Mouse (Mus musculus) CH12.LX (cell line): ENCODE measurements around the gene Kcnc3. TPM values are rescaled to one million over a fixed set of nuclear protein-coding genes. Genes with fewer than 3 reads are reported as not detected.

Source experiments
- DNase-seq: peaks from one replicate; pipeline ENCODE4 v3.0.0-alpha.2; 2013; ENCODE audit errors: extremely low read depth
- H3K27ac ChIP-seq: 2 replicates; pipeline ENCODE4 v1.5.1; 2012; ENCODE audit warnings: low read depth, mild to moderate bottlenecking, control low read depth, moderate library complexity; ENCODE audit not compliant: insufficient read depth
- H3K27me3 ChIP-seq: replicated peaks from 2 replicates; pipeline ENCODE3; 2012; ENCODE audit warnings: inconsistent platforms
- H3K36me3 ChIP-seq, 2 experiments: replicated peaks in 1 of 2; 2 replicates each; pipeline versions ENCODE3 to v1.6.1; 2012; ENCODE audit warnings: inconsistent platforms in 1 of 2, low read length in 1 of 2, mild to moderate bottlenecking in 1 of 2, mixed read lengths in 1 of 2, moderate library complexity in 1 of 2; ENCODE audit not compliant: control insufficient read depth in 1 of 2, insufficient read depth in 1 of 2
- H3K4me1 ChIP-seq, 2 experiments: 2 replicates each; pipeline ENCODE4 v1.6.1; 2012; ENCODE audit warnings: inconsistent platforms in 1 of 2, moderate library complexity in 1 of 2; ENCODE audit not compliant: insufficient read depth in 2 of 2, control insufficient read depth in 1 of 2
- H3K4me2 ChIP-seq: 2 replicates; pipeline ENCODE4 v1.6.1; 2012; ENCODE audit warnings: low read depth, mild to moderate bottlenecking, control low read depth; ENCODE audit not compliant: poor library complexity, insufficient read depth, severe bottlenecking
- H3K4me3 ChIP-seq, 3 experiments: fragments of 150-350 bp in 1 of 3; sonication (generic) in 1 of 3; replicated peaks in 1 of 3; 2 replicates each; pipeline versions ENCODE3 to v1.5.1; 2011 to 2012; ENCODE audit warnings: low read depth in 2 of 3, low read length in 2 of 3, mild to moderate bottlenecking in 2 of 3, moderate library complexity in 2 of 3, control low read depth in 1 of 3, improper control_type of control experiment in 1 of 3, inconsistent platforms in 1 of 3, mixed read lengths in 1 of 3; ENCODE audit not compliant: poor library complexity in 1 of 3
- H3K79me2 ChIP-seq: replicated peaks from 2 replicates; pipeline ENCODE4 v1.6.1; 2012; ENCODE audit warnings: mild to moderate bottlenecking, moderate library complexity; ENCODE audit not compliant: control insufficient read depth, poor library complexity, insufficient read depth, severe bottlenecking; ENCODE audit errors: extremely low read depth
- H3K9ac ChIP-seq: 2 replicates; pipeline ENCODE4 v1.6.1; 2012; ENCODE audit warnings: low read depth, mild to moderate bottlenecking, control low read depth, moderate library complexity; ENCODE audit not compliant: insufficient read depth
- H3K9me3 ChIP-seq: replicated peaks from 2 replicates; pipeline ENCODE3; 2012; ENCODE audit warnings: low read length, inconsistent platforms, mixed read lengths
- BHLHE40 ChIP-seq: IDR thresholded peaks from 2 replicates; pipeline ENCODE4 v1.6.1; 2011; ENCODE audit warnings: mild to moderate bottlenecking, low read depth, low read length, improper control_type of control experiment
- EP300 ChIP-seq: IDR thresholded peaks from 2 replicates; pipeline ENCODE4 v1.6.1; 2011; ENCODE audit warnings: low read length, improper control_type of control experiment
- GABPA ChIP-seq: IDR thresholded peaks from 2 replicates; pipeline ENCODE4 v1.6.1; 2012; ENCODE audit warnings: low read depth, low read length, improper control_type of control experiment, inconsistent platforms; ENCODE audit not compliant: insufficient replicate concordance
- JUN ChIP-seq: IDR thresholded peaks from 2 replicates; pipeline ENCODE4 v1.6.1; 2011; ENCODE audit warnings: low read depth, mild to moderate bottlenecking, low read length, improper control_type of control experiment, moderate library complexity; ENCODE audit not compliant: insufficient read depth
- KAT2A ChIP-seq: IDR thresholded peaks from 2 replicates; pipeline ENCODE4 v1.6.1; 2012; ENCODE audit warnings: low read length, improper control_type of control experiment, inconsistent platforms; ENCODE audit not compliant: insufficient replicate concordance
- MAFK ChIP-seq: IDR thresholded peaks from 2 replicates; pipeline ENCODE4 v1.6.1; 2011; ENCODE audit warnings: low read length, improper control_type of control experiment; ENCODE audit not compliant: insufficient replicate concordance
- MAZ ChIP-seq: IDR thresholded peaks from 2 replicates; pipeline ENCODE4 v1.6.1; 2012; ENCODE audit warnings: low read depth, mild to moderate bottlenecking, inconsistent platforms, low read length, improper control_type of control experiment, moderate library complexity
- NELFE ChIP-seq: IDR thresholded peaks from 2 replicates; pipeline ENCODE4 v1.6.1; 2011; ENCODE audit warnings: low read depth, low read length, improper control_type of control experiment
- NRF1 ChIP-seq: IDR thresholded peaks from 2 replicates; pipeline ENCODE4 v1.6.1; 2014; ENCODE audit warnings: low read depth, mild to moderate bottlenecking, inconsistent platforms, low read length, improper control_type of control experiment, moderate library complexity
- PAX5 ChIP-seq: IDR thresholded peaks from 2 replicates; pipeline ENCODE4 v1.6.1; 2012; ENCODE audit warnings: low read length, inconsistent platforms, mixed read lengths
- POLR2A ChIP-seq: IDR thresholded peaks from 2 replicates; pipeline ENCODE4 v1.6.1; 2011; ENCODE audit warnings: low read depth, mild to moderate bottlenecking, improper control_type of control experiment, low read length
- RCOR1 ChIP-seq: conservative IDR thresholded peaks from 2 replicates; pipeline ENCODE4 v1.6.1; 2012; ENCODE audit warnings: low read depth, mild to moderate bottlenecking, inconsistent platforms, low read length, improper control_type of control experiment
- SMC3 ChIP-seq: IDR thresholded peaks from 2 replicates; pipeline ENCODE4 v1.6.1; 2011; ENCODE audit warnings: low read depth, low read length, improper control_type of control experiment
- TBP ChIP-seq: conservative IDR thresholded peaks from 2 replicates; pipeline ENCODE4 v1.6.1; 2011; ENCODE audit warnings: low read depth, low read length, improper control_type of control experiment
- ZNF384 ChIP-seq: IDR thresholded peaks from 2 replicates; pipeline ENCODE4 v1.6.1; 2012; ENCODE audit warnings: low read depth, low read length, improper control_type of control experiment, inconsistent platforms
- dilution Hi-C: fragments of 300-500 bp; cut with MboI; formaldehyde crosslinking; loops from 2 replicates; pipeline ENCODE4 v1.14.3; 2020; ENCODE audit warnings: low sequenced_read_pairs; ENCODE audit not compliant: extremely low pct_unique_long_range_greater_than_20kb, extremely low pct_ligation_motif_present
- in situ Hi-C: fragments of 300-500 bp; cut with MboI; formaldehyde crosslinking; loops from 3 replicates; pipeline ENCODE4 v1.14.3; 2019; ENCODE audit warnings: low sequenced_read_pairs, low pct_ligation_motif_present, low pct_unique_long_range_greater_than_20kb, mixed read lengths
- polyA plus RNA-seq: library from polyadenylated mRNA; unstranded; fragments of >175 nt; gene quantifications from 2 replicates; pipeline ENCODE4 v1.2.1, GENCODE M21; 2012; ENCODE audit warnings: low read depth; ENCODE audit not compliant: insufficient read length
- total RNA-seq, 2 experiments: library from RNA; depleted of rRNA; stranded (reverse); fragments of 300-350 nt in 1 of 2; fragments of >200 nt in 1 of 2; gene quantifications; 2 replicates each; pipeline ENCODE4 v1.2.3; 2012 to 2014

Gene Kcnc3
- total and polyA plus RNA-seq, 3 experiments: 0.31 to 5.6 (median 1.7) TPM

GRCm38 (mm10) chr7:44605436-44605835 is 15.0 kb downstream of the Kcnc3 start:
- DNase-seq: no peak
- in situ Hi-C loops (loop anchor here (5.0 kb wide), 1 partner anchor 37 kb away; no protein-coding TSS in a partner anchor), dilution Hi-C loops (no loop called here)
- H3K4me2 ChIP-seq: no peak overlapping the region
- no peaks in the 10 kb centered on the region for H3K9me3 ChIP-seq
- peaks cover 0 to 7% of the 10 kb centered on the region in 2 experiments for H3K36me3 ChIP-seq
- H3K4me3 ChIP-seq: no peak overlapping the region
- no peak overlapping the region for H3K27ac ChIP-seq
- TF ChIP-seq KAT2A (no peak), BHLHE40 (no peak), GABPA (no peak), PAX5 (no peak), ZNF384 (no peak), MAZ (no peak), JUN (no peak), POLR2A (no peak), TBP (no peak), RCOR1 (no peak)
- H3K4me1 ChIP-seq: peaks cover 16 to 34% of the 10 kb centered on the region in 2 experiments
- no peak overlapping the region for H3K9ac ChIP-seq
- H3K79me2 ChIP-seq: no peaks in the 10 kb centered on the region
- no peaks in the 10 kb centered on the region for H3K27me3 ChIP-seq

- in situ Hi-C loops: loop anchor here (5.0 kb wide), 1 partner anchor 36 kb away; no protein-coding TSS in a partner anchor
- H3K4me1 ChIP-seq: peaks cover 19 to 42% of the 10 kb centered on the region in 2 experiments
- H3K4me2 ChIP-seq: no peak overlapping the region
- no peaks in the 10 kb centered on the region for H3K79me2 ChIP-seq
- peaks cover 0 to 3% of the 10 kb centered on the region in 2 experiments for H3K36me3 ChIP-seq
- DNase-seq: no peak
- no peak overlapping the region for H3K9ac ChIP-seq
- no peak overlapping the region for H3K27ac ChIP-seq
- no peak overlapping the region for H3K4me3 ChIP-seq
- TF ChIP-seq SMC3: no peak
- no peak for TF ChIP-seq KAT2A
- no peak for TF ChIP-seq NELFE
- TF ChIP-seq GABPA: no peak
- TF ChIP-seq MAFK: no peak
- TF ChIP-seq EP300: no peak
- no peak for TF ChIP-seq NRF1
- dilution Hi-C loops: no loop called here
- H3K27me3 ChIP-seq: no peaks in the 10 kb centered on the region
- H3K9me3 ChIP-seq: no peaks in the 10 kb centered on the region
Observed at GRCm38 (mm10) chr7:44606171-44606901, 15.9 kb downstream of the Kcnc3 start.
